Mouse (Mus musculus) hindbrain, embryonic 11.5 days (tissue): ENCODE results near the gene Atp2c2. TPM values are rescaled to one million over a fixed set of nuclear protein-coding genes. Genes with fewer than 3 reads are reported as not detected.

ENCODE experiments used
- ATAC-seq: fragments of 200-750 bp; cut with Nextera tagmentation; 2 replicates; pipeline ENCODE4 v1.8.0; 2017; ENCODE audit warnings: mild to moderate bottlenecking, moderate TSS enrichment, moderate library complexity; ENCODE audit not compliant: low FRiP score
- DNase-seq: peaks from one replicate; pipeline ENCODE4 v3.0.0-alpha.2; 2015; ENCODE audit warnings: low spot score
- H3K27ac ChIP-seq: fragments of 300-500 bp; sonication (generic); 2 replicates; pipeline ENCODE4 v1.5.1; 2014; ENCODE audit warnings: mild to moderate bottlenecking, low read depth, low read length
- H3K27me3 ChIP-seq: fragments of 300-500 bp; sonication (generic); 2 replicates; pipeline ENCODE4 v1.6.1; 2014; ENCODE audit warnings: mild to moderate bottlenecking, low read length, moderate library complexity, mixed read lengths; ENCODE audit not compliant: control insufficient read depth, insufficient read depth
- H3K36me3 ChIP-seq: fragments of 300-500 bp; sonication (generic); 2 replicates; pipeline ENCODE4 v1.6.1; 2014; ENCODE audit warnings: mild to moderate bottlenecking, low read length, moderate library complexity, mixed read lengths; ENCODE audit not compliant: control insufficient read depth, insufficient read depth
- H3K4me1 ChIP-seq: fragments of 300-500 bp; sonication (generic); replicated peaks from 2 replicates; pipeline ENCODE4 v1.6.1; 2014; ENCODE audit warnings: low read length, mixed read lengths; ENCODE audit not compliant: control insufficient read depth, insufficient read depth
- H3K4me2 ChIP-seq: fragments of 300-500 bp; sonication (generic); replicated peaks from 2 replicates; pipeline ENCODE4 v1.6.1; 2014; ENCODE audit warnings: mild to moderate bottlenecking, low read depth, low read length
- H3K4me3 ChIP-seq: fragments of 300-500 bp; sonication (generic); 2 replicates; pipeline ENCODE4 v1.5.1; 2014; ENCODE audit warnings: low read depth, low read length
- H3K9ac ChIP-seq: fragments of 300-500 bp; sonication (generic); 2 replicates; pipeline ENCODE4 v1.6.1; 2014; ENCODE audit warnings: low read depth, low read length
- H3K9me3 ChIP-seq: fragments of 300-500 bp; sonication (generic); 2 replicates; pipeline ENCODE4 v1.6.1; 2016; ENCODE audit warnings: low read length; ENCODE audit not compliant: control insufficient read depth
- WGBS: fragments of 180-500 bp; shearing (Covaris S2); extraction: QIAGEN DNeasy Blood & Tissue Kit; methylation state at CpG from one replicate; pipeline ENCODE4 v1.1.7; 2014; 5-methylcytosine and 5-hydroxymethylcytosine counted together
- polyA plus RNA-seq: library from polyadenylated mRNA; unstranded; fragments of >200 nt; fragmentation: Nextera tagmentation; extraction: Ambion mirVana; gene quantifications from 2 replicates; pipeline ENCODE4 v1.2.1, GENCODE M21; 2014

Gene Atp2c2
- polyA plus RNA-seq, 1 experiment from 2014 or later = 0.96 TPM

GRCm38 (mm10) chr8:119788607-119789381 is 89.0 kb downstream of the Atp2c2 start:
- Histone ChIP-seq H3K4me1 (peaks cover 23% of the 10 kb centered on the region), H3K27me3 (no peaks in the 10 kb centered on the region; the same call in 1 of the 2 replicates), H3K27ac (no peak overlapping the region), H3K36me3 (no peaks in the 10 kb centered on the region), H3K9ac (no peak overlapping the region), H3K9me3 (no peaks in the 10 kb centered on the region), H3K4me2 (no peak overlapping the region), H3K4me3 (no peak overlapping the region)
- DNase-seq (no peak), ATAC-seq (no peak)
- 73% methylated on average over 9 of the region's 9 CpGs for WGBS

GRCm38 (mm10) chr8:119789581-119789980 is 89.8 kb downstream of the Atp2c2 start:
- no peak overlapping the region for H3K9ac ChIP-seq
- H3K4me3 ChIP-seq = no peak overlapping the region
- no peaks in the 10 kb centered on the region for H3K9me3 ChIP-seq
- H3K36me3 ChIP-seq = no peaks in the 10 kb centered on the region
- H3K4me1 ChIP-seq = peaks cover 23% of the 10 kb centered on the region
- 82% methylated on average over 7 of the region's 7 CpGs for WGBS
- H3K27me3 ChIP-seq = no peaks in the 10 kb centered on the region
- DNase-seq = no peak
- H3K4me2 ChIP-seq = no peak overlapping the region
- no peak for ATAC-seq
- H3K27ac ChIP-seq = no peak overlapping the region

GRCm38 (mm10) chr8:119791804-119792704 is 92.2 kb downstream of the Atp2c2 start:
- Histone ChIP-seq H3K4me3 (no peak overlapping the region), H3K36me3 (no peaks in the 10 kb centered on the region), H3K4me1 (peaks cover 17% of the 10 kb centered on the region), H3K27ac (peak overlapping the region; percentile 65), H3K4me2 (no peak overlapping the region), H3K27me3 (no peaks in the 10 kb centered on the region), H3K9me3 (no peaks in the 10 kb centered on the region), H3K9ac (0 out of 2 replicates have a peak overlapping the region, but pooled peaks have one; percentile 20)
- ATAC-seq = peak; percentile 85
- WGBS = 4% methylated on average over 16 of the region's 16 CpGs
- peak; percentile 84 for DNase-seq

GRCm38 (mm10) chr8:119794689-119795088 is 94.9 kb downstream of the Atp2c2 start:
- Histone ChIP-seq H3K9me3 (no peaks in the 10 kb centered on the region), H3K9ac (no peak overlapping the region), H3K27ac (no peak overlapping the region; the same call in 1 of the 2 replicates), H3K4me1 (peaks cover 21% of the 10 kb centered on the region), H3K4me3 (no peak overlapping the region), H3K27me3 (no peaks in the 10 kb centered on the region), H3K36me3 (no peaks in the 10 kb centered on the region), H3K4me2 (no peak overlapping the region)
- DNase-seq (peak; percentile 41), ATAC-seq (no peak)
- 30% methylated on average over 7 of the region's 7 CpGs for WGBS

GRCm38 (mm10) chr8:119795651-119796050 is 95.8 kb downstream of the Atp2c2 start:
- Histone ChIP-seq H3K4me1 (peaks cover 16% of the 10 kb centered on the region), H3K4me2 (no peak overlapping the region), H3K36me3 (no peaks in the 10 kb centered on the region), H3K4me3 (no peak overlapping the region), H3K27me3 (no peaks in the 10 kb centered on the region), H3K27ac (no peak overlapping the region), H3K9ac (no peak overlapping the region), H3K9me3 (no peaks in the 10 kb centered on the region)
- DNase-seq (no peak), ATAC-seq (no peak)
- 84% methylated on average over 3 of the region's 3 CpGs for WGBS

GRCm38 (mm10) chr8:119798170-119798964 is 98.6 kb downstream of the Atp2c2 start:
- H3K27ac ChIP-seq = peak overlapping the region; percentile 59
- H3K9ac ChIP-seq = no peak overlapping the region
- no peak overlapping the region for H3K4me3 ChIP-seq
- WGBS = 10% methylated on average over 15 of the region's 15 CpGs
- DNase-seq (peak; percentile 81), ATAC-seq (peak; percentile 70)
- no peak overlapping the region for H3K4me2 ChIP-seq
- no peaks in the 10 kb centered on the region for H3K36me3 ChIP-seq
- no peaks in the 10 kb centered on the region for H3K9me3 ChIP-seq
- H3K4me1 ChIP-seq = peaks cover 4% of the 10 kb centered on the region
- H3K27me3 ChIP-seq = no peaks in the 10 kb centered on the region

GRCm38 (mm10) chr8:119798965-119799264 is 99.1 kb downstream of the Atp2c2 start:
- ATAC-seq = no peak; the same call in none of the 2 replicates

DNA sequence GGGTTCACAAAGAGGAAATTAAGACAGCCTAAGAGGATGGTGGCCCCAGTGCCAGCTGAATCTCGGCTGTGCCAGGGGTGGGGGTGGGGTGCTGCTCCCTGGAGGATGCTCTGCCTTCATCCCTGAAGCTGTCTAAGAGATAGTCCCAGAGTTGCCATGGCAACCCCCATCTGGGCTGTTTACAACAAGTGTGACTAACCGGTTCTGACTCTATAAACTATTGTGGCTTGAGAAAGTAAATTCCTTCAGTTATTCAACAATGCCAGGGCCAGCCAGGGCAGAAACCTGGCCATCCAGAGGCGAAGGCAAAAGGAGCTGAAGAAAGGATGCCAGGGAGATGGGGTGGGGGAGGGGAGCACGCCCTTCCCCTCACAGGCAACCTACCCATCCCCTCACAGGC is 101.4 kb downstream of the Atp2c2 start:
- H3K27ac ChIP-seq = no peak overlapping the region; the same call in 1 of the 2 replicates
- WGBS = 11% methylated on average over 4 of the region's 4 CpGs
- 0 out of 2 replicates have a peak, but pooled peaks have one; percentile 14 for ATAC-seq
- H3K9me3 ChIP-seq = no peaks in the 10 kb centered on the region
- H3K9ac ChIP-seq = no peak overlapping the region
- H3K4me3 ChIP-seq = no peak overlapping the region
- no peak overlapping the region for H3K4me2 ChIP-seq
- peak; percentile 57 for DNase-seq
- H3K27me3 ChIP-seq = no peaks in the 10 kb centered on the region
- no peaks in the 10 kb centered on the region for H3K36me3 ChIP-seq
- peaks cover 4% of the 10 kb centered on the region for H3K4me1 ChIP-seq

More at GRCm38 (mm10) chr8:119798965-119799264, 99.1 kb downstream of the Atp2c2 start:
- Histone ChIP-seq H3K27ac (peak overlapping the region; percentile 59; the same call in 1 of the 2 replicates), H3K36me3 (no peaks in the 10 kb centered on the region), H3K9me3 (no peaks in the 10 kb centered on the region), H3K4me2 (no peak overlapping the region), H3K9ac (no peak overlapping the region), H3K27me3 (no peaks in the 10 kb centered on the region), H3K4me3 (no peak overlapping the region), H3K4me1 (peaks cover 4% of the 10 kb centered on the region)
- DNase-seq = no peak
- 56% methylated on average over 2 of the region's 2 CpGs for WGBS
